Mouse (Mus musculus): Measurements from ENCODE around the gene Depdc7. TPM values are rescaled to one million over a fixed set of nuclear protein-coding genes. Genes with fewer than 3 reads are reported as not detected.

Gene Depdc7
- polyA plus RNA-seq, 1 experiment from 2014 or later, result 2.9 TPM

DNA sequence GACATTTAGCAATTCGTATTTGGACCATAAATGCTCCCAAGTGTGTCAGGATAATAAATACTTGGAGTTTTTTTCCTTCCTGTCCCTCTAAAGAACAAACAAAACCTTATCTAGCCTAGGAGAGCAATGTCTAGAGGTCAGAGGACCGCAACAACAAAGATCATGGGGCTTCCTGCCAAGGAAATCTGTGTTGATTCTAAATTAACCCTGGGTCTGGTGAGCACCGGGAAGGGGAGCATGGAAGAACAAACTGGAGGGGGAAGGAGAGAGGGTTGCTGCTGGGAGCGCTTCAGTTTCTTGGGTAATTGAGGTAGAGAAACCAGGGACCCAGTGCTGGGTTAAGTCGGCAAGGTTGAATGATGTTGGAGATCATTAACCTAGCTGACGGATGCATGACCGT is 482 bp upstream of the Depdc7 start:
- H3K4me2 ChIP-seq (ENCODE audit: low read depth), result peak overlapping the region; percentile 96
- 8% methylated on average over 7 of the region's 7 CpGs for WGBS
- H3K9ac ChIP-seq (ENCODE audit: low read length), result no peak overlapping the region
- peaks cover 8% of the 10 kb centered on the region for H3K27me3 ChIP-seq (ENCODE audit: control insufficient read depth, insufficient read depth, low read length)
- no peak overlapping the region for H3K27ac ChIP-seq (ENCODE audit: low read depth, low read length)
- no peaks in the 10 kb centered on the region for H3K9me3 ChIP-seq (ENCODE audit: control insufficient read depth, low read length)
- no peak for ATAC-seq (ENCODE audit: insufficient read depth, low FRiP score, low TSS enrichment)
- H3K4me1 ChIP-seq (ENCODE audit: control insufficient read depth, insufficient read depth, low read length), result 0 out of 2 replicates have a peak, but pooled peaks cover 5% of the 10 kb centered on the region
- H3K4me3 ChIP-seq (ENCODE audit: low read depth, low read length), result peak overlapping the region; percentile 74
- no peak for DNase-seq (ENCODE audit: low spot score)
- H3K36me3 ChIP-seq (ENCODE audit: control insufficient read depth, insufficient read depth, low read length), result no peaks in the 10 kb centered on the region

DNA sequence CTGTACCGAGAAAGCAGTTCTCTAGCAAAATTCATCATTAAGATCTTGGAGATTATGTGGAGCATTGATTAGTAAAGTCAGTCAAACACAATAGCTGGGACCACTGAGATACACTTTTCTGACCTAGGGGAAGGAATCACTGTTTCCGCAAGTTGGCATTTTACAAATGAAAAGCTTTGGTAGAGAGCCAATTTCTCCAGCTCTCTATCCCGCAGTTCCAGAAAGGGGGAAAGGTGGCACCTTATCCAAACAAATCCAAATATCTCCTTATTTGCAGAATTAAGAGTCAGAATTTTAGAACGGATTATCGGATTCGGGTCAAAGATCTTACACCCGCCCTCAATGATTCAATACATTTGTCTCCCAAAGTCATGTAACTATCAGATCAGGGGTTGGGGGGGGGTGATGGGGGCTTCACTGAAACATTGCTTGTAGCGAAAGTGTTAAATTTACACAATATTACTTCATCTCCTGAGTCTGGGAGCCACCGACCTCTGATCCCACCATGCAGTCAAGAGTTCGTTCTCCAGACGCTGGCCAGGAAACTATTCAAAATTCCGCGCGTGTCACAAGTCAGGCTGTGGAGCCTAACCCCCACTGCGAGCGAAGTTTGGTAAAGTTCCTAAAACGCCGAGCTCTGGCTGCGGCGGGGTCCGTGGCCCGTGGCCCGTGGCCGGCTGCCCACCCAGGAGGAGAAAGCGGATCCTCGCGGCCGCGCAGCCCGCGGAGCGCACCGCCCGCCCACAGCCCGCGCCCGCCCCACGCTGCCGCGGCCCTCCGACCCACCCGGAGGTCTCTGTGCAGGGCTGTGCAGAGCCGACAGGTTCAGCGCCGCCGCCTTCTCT is 560 bp downstream of the Depdc7 start:
- 0 out of 2 replicates have a peak, but pooled peaks cover 5% of the 10 kb centered on the region for H3K4me1 ChIP-seq (ENCODE audit: control insufficient read depth, insufficient read depth, low read length)
- DNase-seq (ENCODE audit: low spot score), result no peak
- no peak overlapping the region for H3K27ac ChIP-seq (ENCODE audit: low read depth, low read length)
- WGBS, result 7% methylated on average over 39 of the region's 46 CpGs
- peak overlapping the region; percentile 74 for H3K4me3 ChIP-seq (ENCODE audit: low read depth, low read length)
- peak overlapping the region; percentile 77 for H3K9ac ChIP-seq (ENCODE audit: low read length)
- H3K9me3 ChIP-seq (ENCODE audit: control insufficient read depth, low read length), result no peaks in the 10 kb centered on the region
- ATAC-seq (ENCODE audit: insufficient read depth, low FRiP score, low TSS enrichment), result peak; percentile 32; the same call in 1 of the 2 replicates
- H3K27me3 ChIP-seq (ENCODE audit: control insufficient read depth, insufficient read depth, low read length), result peaks cover 8% of the 10 kb centered on the region
- H3K36me3 ChIP-seq (ENCODE audit: control insufficient read depth, insufficient read depth, low read length), result no peaks in the 10 kb centered on the region
- H3K4me2 ChIP-seq (ENCODE audit: low read depth), result peak overlapping the region; percentile 96

GRCm38 (mm10) chr2:104741015-104741758 is 1.5 kb downstream of the Depdc7 start:
- Histone ChIP-seq H3K9me3 (ENCODE audit: control insufficient read depth, low read length) (no peaks in the 10 kb centered on the region), H3K36me3 (ENCODE audit: control insufficient read depth, insufficient read depth, low read length) (no peaks in the 10 kb centered on the region), H3K4me2 (ENCODE audit: low read depth) (no peak overlapping the region; the same call in 1 of the 2 replicates), H3K27me3 (ENCODE audit: control insufficient read depth, insufficient read depth, low read length) (peaks cover 8% of the 10 kb centered on the region), H3K4me3 (ENCODE audit: low read depth, low read length) (no peak overlapping the region), H3K27ac (ENCODE audit: low read depth, low read length) (no peak overlapping the region), H3K9ac (ENCODE audit: low read length) (no peak overlapping the region), H3K4me1 (ENCODE audit: control insufficient read depth, insufficient read depth, low read length) (0 out of 2 replicates have a peak, but pooled peaks cover 5% of the 10 kb centered on the region)
- WGBS, result 36% methylated on average over 7 of the region's 7 CpGs
- DNase-seq (ENCODE audit: low spot score) (no peak), ATAC-seq (ENCODE audit: insufficient read depth, low FRiP score, low TSS enrichment) (no peak)

DNA sequence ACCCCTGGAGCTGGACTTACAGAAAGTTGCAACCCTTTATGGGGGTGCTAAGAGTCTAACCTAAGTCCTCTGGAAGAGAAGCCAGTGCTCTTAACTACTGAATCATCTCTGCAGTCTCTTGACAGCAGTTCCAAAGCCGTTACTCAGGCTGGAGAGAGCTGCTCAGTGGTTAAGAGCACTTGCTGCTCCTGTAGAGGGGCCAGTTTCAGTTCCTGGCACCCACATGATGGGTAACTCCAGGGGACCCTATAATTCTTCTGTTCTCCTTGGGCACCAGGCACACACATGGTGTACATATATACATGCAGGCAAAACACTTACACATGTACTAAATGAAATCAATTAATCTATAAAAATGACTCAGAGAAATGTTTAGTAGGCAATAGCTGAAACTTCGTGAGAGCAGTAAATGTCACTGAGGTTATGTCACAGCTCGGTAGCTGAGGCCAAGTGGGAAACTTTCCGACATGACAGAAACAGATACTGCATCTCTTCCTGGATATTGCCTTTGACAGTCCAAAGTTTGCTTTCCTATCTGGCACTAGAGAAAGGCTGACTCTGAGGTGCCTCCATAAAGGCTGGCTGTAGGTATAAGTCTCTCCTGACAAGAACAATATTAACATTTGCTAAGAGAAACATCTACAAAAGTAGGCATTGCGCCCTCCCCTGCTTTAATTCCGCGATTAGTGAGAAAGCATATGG is 2.3 kb downstream of the Depdc7 start:
- Histone ChIP-seq H3K4me1 (ENCODE audit: control insufficient read depth, insufficient read depth, low read length) (0 out of 2 replicates have a peak, but pooled peaks cover 5% of the 10 kb centered on the region), H3K36me3 (ENCODE audit: control insufficient read depth, insufficient read depth, low read length) (no peaks in the 10 kb centered on the region), H3K4me3 (ENCODE audit: low read depth, low read length) (no peak overlapping the region), H3K4me2 (ENCODE audit: low read depth) (no peak overlapping the region), H3K9me3 (ENCODE audit: control insufficient read depth, low read length) (no peaks in the 10 kb centered on the region), H3K27me3 (ENCODE audit: control insufficient read depth, insufficient read depth, low read length) (peaks cover 8% of the 10 kb centered on the region), H3K27ac (ENCODE audit: low read depth, low read length) (no peak overlapping the region), H3K9ac (ENCODE audit: low read length) (no peak overlapping the region)
- DNase-seq (ENCODE audit: low spot score), result no peak
- 52% methylated on average over 7 of the region's 7 CpGs for WGBS
- ATAC-seq (ENCODE audit: insufficient read depth, low FRiP score, low TSS enrichment), result no peak

DNA sequence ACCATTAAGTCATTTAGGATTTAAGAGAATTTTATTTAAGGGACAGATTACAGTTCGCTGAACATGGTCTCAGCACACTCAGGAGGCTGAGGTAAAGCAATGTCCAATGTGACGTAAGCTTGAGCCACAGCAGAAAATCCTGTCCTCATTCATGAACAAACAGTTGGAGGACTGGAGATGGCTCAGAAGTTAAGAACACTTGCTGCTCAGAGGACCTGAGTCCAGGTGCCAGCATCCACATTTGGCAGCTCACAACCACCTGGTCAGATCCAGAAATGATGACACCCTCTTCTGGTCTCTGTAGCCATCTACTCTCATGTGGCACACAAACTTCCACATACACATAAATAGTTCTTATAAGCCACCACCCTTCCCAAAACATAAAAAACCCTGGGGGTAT is 3.0 kb downstream of the Depdc7 start:
- Histone ChIP-seq H3K4me3 (ENCODE audit: low read depth, low read length) (no peak overlapping the region), H3K27me3 (ENCODE audit: control insufficient read depth, insufficient read depth, low read length) (peaks cover 8% of the 10 kb centered on the region), H3K36me3 (ENCODE audit: control insufficient read depth, insufficient read depth, low read length) (no peaks in the 10 kb centered on the region), H3K27ac (ENCODE audit: low read depth, low read length) (no peak overlapping the region), H3K9me3 (ENCODE audit: control insufficient read depth, low read length) (no peaks in the 10 kb centered on the region), H3K9ac (ENCODE audit: low read length) (no peak overlapping the region), H3K4me1 (ENCODE audit: control insufficient read depth, insufficient read depth, low read length) (0 out of 2 replicates have a peak, but pooled peaks cover 5% of the 10 kb centered on the region), H3K4me2 (ENCODE audit: low read depth) (no peak overlapping the region)
- ATAC-seq (ENCODE audit: insufficient read depth, low FRiP score, low TSS enrichment), result no peak
- no peak for DNase-seq (ENCODE audit: low spot score)
- WGBS, result 93% methylated on average over 2 of the region's 2 CpGs

DNA sequence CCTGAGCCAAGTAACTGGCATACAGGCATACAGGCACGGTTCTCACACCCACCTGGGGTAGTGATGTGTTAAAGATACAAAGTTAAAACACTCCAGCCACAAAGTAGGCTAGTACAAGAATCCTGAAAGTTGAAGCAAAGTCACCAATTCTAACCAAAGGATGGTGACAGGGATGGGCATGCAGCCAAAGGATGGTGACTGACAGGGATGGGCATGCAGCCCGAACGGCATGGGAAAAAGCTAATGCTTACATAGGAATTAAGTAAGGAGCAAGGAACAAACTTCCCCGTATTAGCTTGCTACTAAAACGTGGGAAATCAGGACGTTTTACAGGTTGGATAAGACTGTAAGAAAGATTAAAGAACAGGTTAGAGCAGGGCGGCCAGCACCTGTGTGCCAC is 6.4 kb downstream of the Depdc7 start:
- DNase-seq (ENCODE audit: low spot score) (no peak), ATAC-seq (ENCODE audit: insufficient read depth, low FRiP score, low TSS enrichment) (no peak)
- no peaks in the 10 kb centered on the region for H3K4me1 ChIP-seq (ENCODE audit: control insufficient read depth, insufficient read depth, low read length)
- H3K27me3 ChIP-seq (ENCODE audit: control insufficient read depth, insufficient read depth, low read length), result no peaks in the 10 kb centered on the region
- H3K4me2 ChIP-seq (ENCODE audit: low read depth), result no peak overlapping the region
- H3K9ac ChIP-seq (ENCODE audit: low read length), result no peak overlapping the region
- H3K36me3 ChIP-seq (ENCODE audit: control insufficient read depth, insufficient read depth, low read length), result no peaks in the 10 kb centered on the region
- no peak overlapping the region for H3K4me3 ChIP-seq (ENCODE audit: low read depth, low read length)
- WGBS, result 82% methylated on average over 7 of the region's 7 CpGs
- no peak overlapping the region for H3K27ac ChIP-seq (ENCODE audit: low read depth, low read length)
- H3K9me3 ChIP-seq (ENCODE audit: control insufficient read depth, low read length), result no peaks in the 10 kb centered on the region

DNA sequence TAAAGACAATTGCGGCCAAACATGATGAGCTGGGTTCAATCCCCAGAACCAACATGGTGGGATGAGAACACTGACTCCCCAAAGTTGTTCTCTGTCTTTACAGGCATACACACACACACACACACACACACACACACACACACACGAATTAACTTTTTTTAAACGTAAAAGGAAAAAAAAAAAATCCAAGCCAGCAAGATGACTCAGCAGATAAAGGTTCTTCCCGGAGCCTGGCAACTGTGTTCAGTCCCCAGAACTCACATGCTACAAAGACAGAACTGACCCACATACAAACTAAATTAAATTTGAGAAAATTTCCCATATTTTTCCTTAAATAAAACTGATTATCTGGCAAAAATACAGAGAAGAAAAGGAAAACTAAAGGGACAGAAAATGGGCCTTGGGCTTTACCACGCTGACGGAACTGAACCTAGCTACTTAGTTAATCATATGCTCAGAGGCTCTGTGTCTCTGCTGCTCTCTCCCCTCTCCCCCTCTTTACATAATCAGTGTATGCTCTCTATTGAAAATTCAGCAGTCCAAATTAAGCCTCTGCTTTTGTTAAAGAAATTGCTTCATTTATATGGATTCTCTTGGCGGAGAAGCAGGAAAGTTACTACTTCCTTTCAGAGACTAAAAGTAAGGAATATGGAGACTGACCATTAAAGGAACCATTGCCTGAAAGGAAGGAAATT is 10.0 kb downstream of the Depdc7 start:
- Histone ChIP-seq H3K27ac (ENCODE audit: low read depth, low read length) (no peak overlapping the region), H3K4me2 (ENCODE audit: low read depth) (no peak overlapping the region), H3K9me3 (ENCODE audit: control insufficient read depth, low read length) (no peaks in the 10 kb centered on the region), H3K27me3 (ENCODE audit: control insufficient read depth, insufficient read depth, low read length) (no peaks in the 10 kb centered on the region), H3K4me3 (ENCODE audit: low read depth, low read length) (no peak overlapping the region), H3K9ac (ENCODE audit: low read length) (no peak overlapping the region), H3K36me3 (ENCODE audit: control insufficient read depth, insufficient read depth, low read length) (no peaks in the 10 kb centered on the region), H3K4me1 (ENCODE audit: control insufficient read depth, insufficient read depth, low read length) (no peaks in the 10 kb centered on the region)
- DNase-seq (ENCODE audit: low spot score) (no peak), ATAC-seq (ENCODE audit: insufficient read depth, low FRiP score, low TSS enrichment) (no peak)
- WGBS, result 82% methylated on average over 7 of the region's 7 CpGs

DNA sequence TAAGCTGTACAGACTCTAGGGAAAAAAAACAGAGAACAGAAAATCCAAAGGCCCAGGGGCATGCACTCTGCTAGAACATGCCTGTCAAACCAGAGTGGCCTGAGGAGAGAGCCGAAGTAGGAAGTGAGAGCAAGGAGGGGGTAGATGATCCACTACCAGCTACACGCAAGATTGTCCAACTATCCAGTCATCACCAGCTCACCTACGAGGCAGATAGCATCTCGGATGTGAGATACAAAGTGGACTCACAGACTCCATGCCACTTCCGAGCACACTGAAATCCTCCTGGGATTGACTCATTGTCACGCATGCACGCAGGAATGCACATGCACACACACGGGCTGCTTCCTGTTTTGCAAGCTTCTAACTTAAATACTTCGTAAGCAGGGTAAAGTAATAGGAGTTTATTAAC is 10.6 kb downstream of the Depdc7 start:
- Histone ChIP-seq H3K9me3 (ENCODE audit: control insufficient read depth, low read length) (no peaks in the 10 kb centered on the region), H3K27ac (ENCODE audit: low read depth, low read length) (no peak overlapping the region), H3K36me3 (ENCODE audit: control insufficient read depth, insufficient read depth, low read length) (no peaks in the 10 kb centered on the region), H3K27me3 (ENCODE audit: control insufficient read depth, insufficient read depth, low read length) (no peaks in the 10 kb centered on the region), H3K4me1 (ENCODE audit: control insufficient read depth, insufficient read depth, low read length) (no peaks in the 10 kb centered on the region), H3K4me3 (ENCODE audit: low read depth, low read length) (no peak overlapping the region), H3K4me2 (ENCODE audit: low read depth) (no peak overlapping the region), H3K9ac (ENCODE audit: low read length) (no peak overlapping the region)
- DNase-seq (ENCODE audit: low spot score) (no peak), ATAC-seq (ENCODE audit: insufficient read depth, low FRiP score, low TSS enrichment) (no peak)
- 87% methylated on average over 9 of the region's 9 CpGs for WGBS
